Mouse (Mus musculus): Measurements from ENCODE around the gene Ssbp4.

Ssbp4 gene

DNA sequence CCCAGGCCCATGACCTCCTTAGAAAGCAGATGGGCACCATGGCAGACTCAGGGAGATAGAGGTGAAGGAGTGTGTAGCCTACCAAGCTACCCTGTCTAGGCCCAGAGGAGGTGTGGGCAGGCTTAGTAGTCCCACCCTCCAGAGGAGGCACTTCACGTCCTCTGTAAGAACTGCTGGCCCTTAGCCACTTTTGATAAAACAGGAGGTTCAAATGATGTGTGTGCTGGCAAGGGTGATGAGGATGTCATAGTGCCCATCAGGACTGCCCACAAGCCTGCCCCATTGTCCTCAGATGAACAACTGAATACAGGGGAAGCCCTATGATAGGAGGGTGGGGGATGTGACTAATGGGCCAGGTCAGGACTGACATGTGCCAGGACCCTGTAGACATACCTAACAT, 55.8 kb downstream of the Ssbp4 start:
- in situ Hi-C loops (cut with MboI, MseI), result no loop called here

DNA sequence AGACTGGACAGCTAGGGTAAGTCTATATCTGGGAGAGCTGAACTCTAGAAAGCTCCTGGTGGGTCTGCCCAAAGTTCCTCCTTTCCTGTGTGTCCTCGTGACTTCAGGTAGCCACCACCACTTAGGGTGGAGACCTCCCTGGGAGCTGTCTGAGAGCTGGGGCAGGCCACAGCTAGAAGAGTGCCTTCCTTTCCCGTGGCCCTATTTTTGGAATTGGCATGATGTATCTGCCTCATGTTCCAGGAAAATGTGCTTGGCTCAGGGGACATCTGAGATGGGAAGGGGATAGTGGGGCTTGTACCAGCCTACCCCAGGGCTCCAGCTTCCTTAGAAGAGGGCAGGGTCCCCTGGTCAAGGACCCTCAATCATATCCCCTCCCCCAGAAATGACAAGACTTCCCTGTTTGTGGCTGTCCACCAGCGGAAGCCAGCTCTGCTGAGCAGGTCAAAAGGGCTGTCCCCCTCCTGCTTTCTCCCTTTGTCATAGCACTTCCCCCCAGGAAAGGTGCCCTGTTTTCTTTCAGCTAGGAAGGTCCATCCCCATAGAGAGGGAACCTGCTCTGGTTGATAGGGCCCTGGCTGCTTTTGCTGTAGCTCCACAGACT, 57.0 kb downstream of the Ssbp4 start:
- in situ Hi-C loops (cut with MboI, MseI), result no loop called here

DNA sequence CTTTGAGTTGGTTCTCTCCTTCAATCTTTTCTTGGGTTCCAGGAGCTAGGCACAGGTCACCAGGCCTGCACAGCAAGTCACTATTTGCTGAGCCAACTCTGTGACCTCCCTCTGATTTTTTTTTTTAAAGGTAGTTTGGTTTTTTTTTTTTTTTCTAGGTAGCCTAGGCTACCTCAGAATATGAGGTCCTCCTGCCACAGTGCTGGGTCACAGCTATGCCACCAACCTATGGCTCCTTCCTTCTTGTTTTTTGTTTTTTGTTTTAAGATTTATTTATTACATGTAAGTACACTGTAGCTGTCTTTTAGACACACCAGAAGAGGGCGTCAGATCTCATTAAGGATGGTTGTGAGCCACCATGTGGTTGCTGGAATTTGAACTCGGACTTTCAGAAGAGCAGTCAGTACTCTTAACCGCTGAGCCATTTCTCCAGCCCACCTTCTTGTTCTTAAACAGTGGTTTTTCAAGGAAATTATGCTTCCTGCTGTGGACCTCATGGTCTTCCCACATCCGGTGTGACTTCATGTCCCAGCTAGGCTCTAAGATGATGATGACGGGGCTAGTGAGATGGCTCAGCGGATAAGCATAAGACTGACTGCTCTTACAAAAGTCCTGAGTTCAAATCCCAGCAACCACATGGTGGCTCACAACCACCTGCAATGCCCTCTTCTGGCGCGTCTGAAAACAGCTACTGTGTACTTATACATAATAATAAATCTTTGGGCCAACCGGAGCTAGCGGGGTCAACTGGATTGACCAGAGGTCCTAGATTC, 59.1 kb downstream of the Ssbp4 start:
- in situ Hi-C loops (cut with MboI, MseI), result no loop called here

- in situ Hi-C loops (cut with MboI, MseI), result no loop called here
Measured at GRCm38 (mm10) chr8:70547762-70548161, 60.9 kb downstream of the Ssbp4 start.

Measured in T-helper 1 cell (primary cell).